Mouse (Mus musculus) midbrain, embryonic 11.5 days (tissue): ENCODE measurements around the gene Akr1e1. TPM values are rescaled to one million over a fixed set of nuclear protein-coding genes. Genes with fewer than 3 reads are reported as not detected.
A peak's percentile ranks its signal among the peaks of the same experiment; 100 is the strongest.
"Not testable (repeated sequence)": the region's sequence is repeated elsewhere in the genome, so short reads cannot be mapped to it uniquely, and the experiment has no call there.

Experiments
- ATAC-seq: fragments of 200-750 bp; cut with Nextera tagmentation; 2 replicates; pipeline ENCODE4 v1.8.0; 2017; ENCODE audit warnings: moderate TSS enrichment, moderate library complexity; ENCODE audit not compliant: low FRiP score
- DNase-seq: peaks from one replicate; pipeline ENCODE4 v3.0.0; 2015; ENCODE audit warnings: low spot score; ENCODE audit errors: missing footprints
- H3K27ac ChIP-seq: fragments of 300-500 bp; sonication (generic); 2 replicates; pipeline ENCODE4 v1.5.1; 2014; ENCODE audit warnings: low read depth, low read length
- H3K27me3 ChIP-seq: fragments of 300-500 bp; sonication (generic); 2 replicates; pipeline ENCODE4 v1.6.1; 2014; ENCODE audit warnings: mild to moderate bottlenecking, low read length, moderate library complexity, mixed read lengths; ENCODE audit not compliant: control insufficient read depth, insufficient read depth
- H3K36me3 ChIP-seq: fragments of 300-500 bp; sonication (generic); 2 replicates; pipeline ENCODE4 v1.6.1; 2014; ENCODE audit warnings: mild to moderate bottlenecking, low read length, moderate library complexity, mixed read lengths; ENCODE audit not compliant: control insufficient read depth, insufficient read depth
- H3K4me1 ChIP-seq: fragments of 300-500 bp; sonication (generic); 2 replicates; pipeline ENCODE4 v1.6.1; 2014; ENCODE audit warnings: low read length; ENCODE audit not compliant: control insufficient read depth, insufficient read depth
- H3K4me2 ChIP-seq: fragments of 300-500 bp; sonication (generic); 2 replicates; pipeline ENCODE4 v1.6.1; 2014; ENCODE audit warnings: mild to moderate bottlenecking, moderate library complexity
- H3K4me3 ChIP-seq: fragments of 300-500 bp; sonication (generic); 2 replicates; pipeline ENCODE4 v1.5.1; 2014; ENCODE audit warnings: low read depth, low read length
- H3K9ac ChIP-seq: fragments of 300-500 bp; sonication (generic); 2 replicates; pipeline ENCODE4 v1.6.1; 2014; ENCODE audit warnings: low read length
- H3K9me3 ChIP-seq: fragments of 300-500 bp; sonication (generic); 2 replicates; pipeline ENCODE4 v1.6.1; 2016; ENCODE audit warnings: low read length; ENCODE audit not compliant: control insufficient read depth
- WGBS: fragments of 180-500 bp; shearing (Covaris S2); extraction: QIAGEN DNeasy Blood & Tissue Kit; methylation state at CpG from one replicate; pipeline ENCODE4 v1.1.7; 2014; 5-methylcytosine and 5-hydroxymethylcytosine counted together
- polyA plus RNA-seq: library from polyadenylated mRNA; unstranded; fragments of >200 nt; fragmentation: Nextera tagmentation; extraction: Ambion mirVana; gene quantifications from 2 replicates; pipeline ENCODE4 v1.2.1, GENCODE M21; 2014

The Akr1e1 gene
- 53.6 and 55.1 TPM in 2 replicates for polyA plus RNA-seq

GRCm38 (mm10) chr13:4608961-4609409, at the start of gene Akr1e1:
TSS of gene Akr1e1 (minus strand) at chr13:4609174.
- ATAC-seq, result peak; percentile 100
- H3K9me3 ChIP-seq, result no peaks in the 10 kb centered on the region
- H3K27me3 ChIP-seq, result no peaks in the 10 kb centered on the region
- H3K4me1 ChIP-seq, result no peaks in the 10 kb centered on the region
- H3K9ac ChIP-seq, result peak within 1 kb of the TSS; percentile 70
- WGBS, result 5% methylated on average over 10 of the region's 10 CpGs
- H3K27ac ChIP-seq, result no peak within 1 kb of the TSS
- H3K4me2 ChIP-seq, result peak within 1 kb of the TSS; percentile 57
- H3K36me3 ChIP-seq, result no peaks in the 10 kb centered on the region
- peak; percentile 96 for DNase-seq
- peak within 1 kb of the TSS; percentile 60 for H3K4me3 ChIP-seq

GRCm38 (mm10) chr13:4658346-4658745, 49.4 kb upstream of the Akr1e1 start:
- no peaks in the 10 kb centered on the region for H3K36me3 ChIP-seq
- H3K4me3 ChIP-seq, result no peak overlapping the region
- no peaks in the 10 kb centered on the region for H3K4me1 ChIP-seq
- ATAC-seq (no peak), DNase-seq (no peak)
- WGBS, result 84% methylated on average over 5 of the region's 5 CpGs
- H3K27ac ChIP-seq, result no peak overlapping the region
- no peaks in the 10 kb centered on the region for H3K27me3 ChIP-seq
- H3K4me2 ChIP-seq, result no peak overlapping the region
- H3K9ac ChIP-seq, result no peak overlapping the region
- H3K9me3 ChIP-seq, result no peaks in the 10 kb centered on the region

GRCm38 (mm10) chr13:4656277-4657146, 47.5 kb upstream of the Akr1e1 start:
- peak; percentile 73; the same call in 1 of the 2 replicates for ATAC-seq
- H3K27ac ChIP-seq, result no peak overlapping the region
- DNase-seq, result peak; percentile 49
- 75% methylated on average over 16 of the region's 16 CpGs for WGBS
- H3K27me3 ChIP-seq, result no peaks in the 10 kb centered on the region
- no peak overlapping the region for H3K4me3 ChIP-seq
- no peak overlapping the region for H3K4me2 ChIP-seq
- no peak overlapping the region for H3K9ac ChIP-seq
- H3K9me3 ChIP-seq, result no peaks in the 10 kb centered on the region
- no peaks in the 10 kb centered on the region for H3K36me3 ChIP-seq
- no peaks in the 10 kb centered on the region for H3K4me1 ChIP-seq

DNA sequence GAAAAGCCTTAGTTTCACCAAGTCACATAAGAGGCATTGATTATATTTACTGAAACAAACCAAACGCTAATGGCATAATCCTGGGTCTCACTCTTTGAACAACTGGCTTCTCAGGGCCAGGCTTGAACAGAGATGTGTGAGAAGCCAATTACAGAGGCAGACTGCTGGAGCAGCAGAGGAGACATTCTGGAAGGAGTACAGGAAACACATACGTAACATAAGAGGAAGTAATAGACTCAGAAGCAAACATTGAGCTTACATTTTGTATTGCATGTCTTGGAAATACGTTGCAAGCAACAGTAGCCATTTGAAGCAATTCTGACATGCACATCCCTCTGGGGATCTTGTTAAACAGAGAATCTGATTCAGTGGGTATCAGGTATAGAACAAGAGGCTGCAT, 41.2 kb upstream of the Akr1e1 start:
- ATAC-seq, result no peak
- no peak overlapping the region for H3K4me3 ChIP-seq
- no peak for DNase-seq
- no peaks in the 10 kb centered on the region for H3K27me3 ChIP-seq
- no peaks in the 10 kb centered on the region for H3K36me3 ChIP-seq
- H3K9ac ChIP-seq, result no peak overlapping the region
- no peaks in the 10 kb centered on the region for H3K4me1 ChIP-seq
- no peaks in the 10 kb centered on the region for H3K9me3 ChIP-seq
- WGBS, result 80% methylated on average over 3 of the region's 3 CpGs
- H3K4me2 ChIP-seq, result no peak overlapping the region
- no peak overlapping the region for H3K27ac ChIP-seq

DNA sequence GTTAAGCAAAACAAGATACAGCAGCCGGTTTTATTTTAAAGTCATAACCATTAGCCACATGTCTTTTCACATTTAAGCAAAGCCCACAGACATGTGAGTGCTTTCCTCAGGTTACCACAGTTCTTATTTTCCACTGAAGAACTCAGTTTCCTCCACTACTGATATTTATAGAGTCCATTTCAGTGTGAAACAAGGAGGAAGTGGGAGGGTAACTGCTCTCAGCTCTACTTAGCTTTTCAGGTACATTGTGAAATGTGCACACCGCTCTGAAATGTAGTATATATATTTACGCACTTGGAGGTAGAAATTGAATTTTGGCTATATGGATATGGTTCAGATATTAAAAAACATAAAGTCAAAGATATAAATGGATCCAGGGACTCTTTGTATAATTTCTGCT, 36.3 kb upstream of the Akr1e1 start:
- no peak overlapping the region for H3K4me3 ChIP-seq
- ATAC-seq, result no peak
- no peaks in the 10 kb centered on the region for H3K9me3 ChIP-seq
- no peaks in the 10 kb centered on the region for H3K4me1 ChIP-seq
- no peaks in the 10 kb centered on the region for H3K27me3 ChIP-seq
- H3K27ac ChIP-seq, result no peak overlapping the region
- no peak overlapping the region for H3K9ac ChIP-seq
- WGBS, result 95% methylated on average over 3 of the region's 3 CpGs
- DNase-seq, result no peak
- H3K4me2 ChIP-seq, result no peak overlapping the region
- no peaks in the 10 kb centered on the region for H3K36me3 ChIP-seq

- Histone ChIP-seq H3K36me3 (no peaks in the 10 kb centered on the region), H3K4me3 (no peak overlapping the region), H3K27me3 (no peaks in the 10 kb centered on the region), H3K9me3 (no peaks in the 10 kb centered on the region), H3K4me1 (no peaks in the 10 kb centered on the region), H3K9ac (no peak overlapping the region), H3K27ac (no peak overlapping the region), H3K4me2 (no peak overlapping the region)
- no peak for ATAC-seq
- no peak for DNase-seq
Observed at GRCm38 (mm10) chr13:4610902-4611301, 1.9 kb upstream of the Akr1e1 start.

- WGBS, result 28% methylated on average over 9 of the region's 9 CpGs
- Histone ChIP-seq H3K9me3 (no peaks in the 10 kb centered on the region), H3K36me3 (no peaks in the 10 kb centered on the region), H3K4me2 (peak overlapping the region; percentile 57), H3K9ac (peak overlapping the region; percentile 70), H3K27me3 (no peaks in the 10 kb centered on the region), H3K27ac (no peak overlapping the region), H3K4me1 (no peaks in the 10 kb centered on the region), H3K4me3 (peak overlapping the region; percentile 60)
- DNase-seq (no peak), ATAC-seq (peak; percentile 20; the same call in 1 of the 2 replicates)
Observed at GRCm38 (mm10) chr13:4608530-4608929, 444 bp downstream of the Akr1e1 start.

GRCm38 (mm10) chr13:4606821-4607220, 2.2 kb downstream of the Akr1e1 start:
- Histone ChIP-seq H3K4me3 (no peak overlapping the region), H3K9ac (no peak overlapping the region), H3K4me1 (no peaks in the 10 kb centered on the region), H3K4me2 (no peak overlapping the region), H3K27ac (no peak overlapping the region), H3K36me3 (no peaks in the 10 kb centered on the region), H3K9me3 (no peaks in the 10 kb centered on the region), H3K27me3 (no peaks in the 10 kb centered on the region)
- ATAC-seq (no peak), DNase-seq (no peak)
- 90% methylated on average over 4 of the region's 4 CpGs for WGBS

DNA sequence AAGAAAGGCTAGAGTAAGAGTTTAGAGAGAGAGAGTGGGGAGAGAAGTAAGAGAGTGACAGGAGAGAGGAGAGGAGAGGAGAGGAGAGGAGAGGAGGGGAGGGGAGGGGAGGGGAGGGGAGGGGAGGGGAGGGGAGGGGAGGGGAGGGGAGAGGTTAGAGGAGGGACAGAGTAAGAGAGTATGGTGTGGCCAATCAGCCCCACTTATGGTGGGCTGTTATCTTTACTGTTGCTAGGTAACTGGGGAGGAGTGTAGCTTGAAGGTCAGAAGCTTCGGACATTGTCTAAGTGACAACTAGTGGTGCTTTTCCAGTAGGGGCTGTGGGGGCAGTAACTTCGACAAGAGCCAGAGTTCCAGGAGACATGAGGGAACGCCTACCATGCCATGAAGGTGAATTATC, 5.5 kb downstream of the Akr1e1 start:
- H3K4me3 ChIP-seq, H3K36me3 ChIP-seq, H3K27ac ChIP-seq, H3K9me3 ChIP-seq, H3K27me3 ChIP-seq, ATAC-seq, H3K4me1 ChIP-seq, DNase-seq, H3K9ac ChIP-seq, H3K4me2 ChIP-seq: not testable (repeated sequence)
- 82% methylated on average over 3 of the region's 3 CpGs for WGBS
